Mouse (Mus musculus) heart, adult 2 months (tissue): ENCODE results near the gene Idh3g. TPM values are rescaled to one million over a fixed set of nuclear protein-coding genes. Genes with fewer than 3 reads are reported as not detected.

Experiments used
- DNase-seq, 2 experiments: peaks; one replicate each; pipeline ENCODE4 v3.0.0; 2021
- H3K27ac ChIP-seq: fragments of 200-600 bp; 2 replicates; pipeline ENCODE4 v1.8.1; 2022
- H3K27me3 ChIP-seq: fragments of 200-500 bp; 2 replicates; pipeline ENCODE4 v1.6.1; 2012; ENCODE audit warnings: mild to moderate bottlenecking, low read length, inconsistent platforms, mixed read lengths; ENCODE audit not compliant: control insufficient read depth, insufficient read depth
- H3K36me3 ChIP-seq: fragments of 200-500 bp; 2 replicates; pipeline ENCODE4 v1.6.1; 2012; ENCODE audit warnings: low read length, inconsistent platforms; ENCODE audit not compliant: control insufficient read depth, insufficient read depth
- H3K4me1 ChIP-seq: fragments of 200-500 bp; 2 replicates; pipeline ENCODE4 v1.6.1; 2011; ENCODE audit warnings: low read length; ENCODE audit not compliant: control insufficient read depth, insufficient read depth
- H3K4me3 ChIP-seq: fragments of 200-600 bp; 2 replicates; pipeline ENCODE4 v1.8.1; 2022
- H3K79me2 ChIP-seq: fragments of 200-500 bp; replicated peaks from 2 replicates; pipeline ENCODE4 v1.6.1; 2012; ENCODE audit warnings: mild to moderate bottlenecking, inconsistent platforms, low read length, moderate library complexity, mixed read lengths; ENCODE audit not compliant: control insufficient read depth, insufficient read depth
- H3K9ac ChIP-seq: fragments of 200-500 bp; 2 replicates; pipeline ENCODE4 v1.6.1; 2012; ENCODE audit warnings: low read depth, mild to moderate bottlenecking, control low read depth, inconsistent platforms, low read length, mixed read lengths
- CTCF ChIP-seq: fragments of 200-600 bp; IDR thresholded peaks from 2 replicates; pipeline ENCODE4 v1.8.1; 2022; ENCODE audit warnings: antibody characterized with exemption, mild to moderate bottlenecking, moderate library complexity
- EP300 ChIP-seq: fragments of 200-500 bp; IDR thresholded peaks from 2 replicates; pipeline ENCODE4 v1.6.1; 2011; ENCODE audit warnings: low read depth, low read length, control low read depth; ENCODE audit not compliant: insufficient read depth
- POLR2A ChIP-seq: fragments of 200-500 bp; IDR thresholded peaks from 2 replicates; pipeline ENCODE4 v1.6.1; 2011; ENCODE audit warnings: mild to moderate bottlenecking, low read depth, low read length, control low read depth; ENCODE audit not compliant: insufficient read depth
- WGBS: fragments of 180-500 bp; shearing (Covaris S2); methylation state at CpG from one replicate; pipeline ENCODE4 v1.1.7; 2018; 5-methylcytosine and 5-hydroxymethylcytosine counted together
- intact Hi-C: fragments of 180-260 bp; cut with DNase I; formaldehyde crosslinking; loops from one replicate; pipeline ENCODE4 v1.15.1; 2025
- long read RNA-seq: library from polyadenylated mRNA; stranded (forward); transcript quantifications from one replicate; pipeline ENCODE4 v2.0.0, GENCODE M21; 2021
- polyA plus RNA-seq: library from polyadenylated mRNA; depleted of rRNA; stranded (reverse); fragments of >200 nt; gene quantifications from 2 replicates; pipeline ENCODE4 v1.2.3, GENCODE M21; 2012; rRNA removed
- total RNA-seq, 2 experiments: library from RNA; stranded (reverse); gene quantifications; 2 replicates each; pipeline ENCODE4 v1.2.3; 2021

The Idh3g gene
- total RNA-seq (100 to 1,000 TPM; 573 to 710 TPM), polyA plus RNA-seq (1,208 and 1,962 TPM in 2 replicates)
- long read RNA-seq, partial matches to known transcripts = 13 of 381 reads
- long read RNA-seq, other reads (novel, unspliced or antisense) = 368 of 381 reads

DNA sequence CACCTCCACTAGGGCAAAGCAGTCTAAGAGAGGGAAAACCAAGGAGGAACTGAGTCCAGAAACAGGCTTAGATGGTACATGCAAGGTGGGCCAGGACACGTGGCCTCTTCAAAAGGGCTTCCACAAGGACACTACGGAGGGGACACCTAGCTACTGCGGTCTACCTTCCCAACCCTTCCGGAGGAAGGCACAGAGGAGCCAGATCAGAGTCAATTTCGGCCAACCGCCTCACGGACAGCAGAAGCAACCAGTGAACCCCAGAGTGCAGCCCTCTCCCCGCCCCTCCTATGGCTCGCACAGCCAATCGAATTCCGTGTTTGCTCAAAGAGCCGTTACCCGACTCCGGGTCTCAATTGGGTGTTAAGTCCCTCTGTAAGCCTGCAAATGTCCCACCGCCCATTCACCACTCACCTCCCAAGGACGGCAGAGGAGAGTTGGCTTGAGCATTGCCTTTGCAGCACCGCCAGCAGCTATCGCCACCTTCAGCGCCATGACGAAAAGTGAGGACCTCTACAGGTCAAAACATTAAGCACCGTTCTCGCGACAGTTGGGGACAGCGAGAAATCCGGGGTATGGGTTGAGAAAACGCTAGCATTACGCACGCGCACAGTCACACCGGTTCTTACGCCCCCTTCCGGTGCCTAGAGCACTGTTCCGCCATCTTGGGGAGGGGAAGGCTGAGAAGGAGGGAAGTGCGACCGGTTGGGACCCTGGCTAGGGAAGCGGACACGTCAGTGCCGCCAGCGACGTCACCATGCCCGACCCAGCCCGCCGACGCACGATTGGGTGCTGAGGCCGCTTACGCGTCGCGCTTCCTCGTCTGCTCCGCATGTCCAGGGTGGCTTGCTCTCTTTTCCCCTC, at the start of gene Idh3g, which contains the start of gene Ssr4:
TSS of gene Idh3g (minus strand) at position 534 of the 861 bp plus-strand sequence.
TSS of gene Ssr4 (plus strand) at position 665 of the 861 bp plus-strand sequence.
- peak within 1 kb of the TSS; percentile 62 for H3K4me3 ChIP-seq
- no peaks in the 10 kb centered on the region for H3K79me2 ChIP-seq
- DNase-seq = peak; percentile 92 to 95
- WGBS = 18% methylated on average over 52 of the region's 52 CpGs
- peaks cover 4% of the 10 kb centered on the region; the same call in 1 of the 2 replicates for H3K4me1 ChIP-seq
- H3K36me3 ChIP-seq = peaks cover 1% of the 10 kb centered on the region
- peak within 1 kb of the TSS; percentile 81 for H3K9ac ChIP-seq
- H3K27ac ChIP-seq = peak within 1 kb of the TSS; percentile 97
- no peak for TF ChIP-seq POLR2A
- peak; percentile 63 for TF ChIP-seq CTCF
- no peak for TF ChIP-seq EP300
- no peaks in the 10 kb centered on the region for H3K27me3 ChIP-seq
- intact Hi-C loops = loop anchor here (2.0 to 5.0 kb wide), 3 partner anchors 70 to 181 kb away; partner anchors contain the start of genes Abcd1, Bcap31, Hcfc1 and Slc6a8

DNA sequence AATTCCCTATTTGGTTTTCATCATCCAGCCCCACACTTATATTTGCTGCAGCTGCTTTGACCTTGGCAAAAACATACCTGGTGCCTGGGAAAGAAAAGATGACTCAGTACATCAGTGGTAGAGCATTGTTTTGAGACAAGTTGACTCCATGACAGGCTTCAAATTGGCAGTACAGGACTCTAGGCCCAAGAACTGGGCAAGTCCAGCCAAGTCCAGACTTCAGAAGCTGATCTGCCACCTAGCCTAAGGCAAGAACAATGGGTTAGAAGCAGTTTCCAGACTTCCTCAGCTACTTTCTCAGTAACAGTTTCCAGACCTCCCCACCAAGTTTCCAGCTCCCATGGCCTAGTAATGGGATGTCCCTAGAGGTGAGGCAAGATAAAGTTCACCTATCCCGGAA, 49.0 kb upstream of the Idh3g start:
- H3K4me3 ChIP-seq = no peak overlapping the region
- WGBS = 86% methylated on average over 1 of the region's 1 CpGs
- intact Hi-C loops = no loop called here
- H3K4me1 ChIP-seq = no peaks in the 10 kb centered on the region
- H3K36me3 ChIP-seq = no peaks in the 10 kb centered on the region
- TF ChIP-seq EP300 (no peak), CTCF (no peak), POLR2A (no peak)
- H3K27ac ChIP-seq = no peak overlapping the region
- no peaks in the 10 kb centered on the region for H3K79me2 ChIP-seq
- no peak overlapping the region for H3K9ac ChIP-seq
- DNase-seq = no peak
- H3K27me3 ChIP-seq = no peaks in the 10 kb centered on the region

DNA sequence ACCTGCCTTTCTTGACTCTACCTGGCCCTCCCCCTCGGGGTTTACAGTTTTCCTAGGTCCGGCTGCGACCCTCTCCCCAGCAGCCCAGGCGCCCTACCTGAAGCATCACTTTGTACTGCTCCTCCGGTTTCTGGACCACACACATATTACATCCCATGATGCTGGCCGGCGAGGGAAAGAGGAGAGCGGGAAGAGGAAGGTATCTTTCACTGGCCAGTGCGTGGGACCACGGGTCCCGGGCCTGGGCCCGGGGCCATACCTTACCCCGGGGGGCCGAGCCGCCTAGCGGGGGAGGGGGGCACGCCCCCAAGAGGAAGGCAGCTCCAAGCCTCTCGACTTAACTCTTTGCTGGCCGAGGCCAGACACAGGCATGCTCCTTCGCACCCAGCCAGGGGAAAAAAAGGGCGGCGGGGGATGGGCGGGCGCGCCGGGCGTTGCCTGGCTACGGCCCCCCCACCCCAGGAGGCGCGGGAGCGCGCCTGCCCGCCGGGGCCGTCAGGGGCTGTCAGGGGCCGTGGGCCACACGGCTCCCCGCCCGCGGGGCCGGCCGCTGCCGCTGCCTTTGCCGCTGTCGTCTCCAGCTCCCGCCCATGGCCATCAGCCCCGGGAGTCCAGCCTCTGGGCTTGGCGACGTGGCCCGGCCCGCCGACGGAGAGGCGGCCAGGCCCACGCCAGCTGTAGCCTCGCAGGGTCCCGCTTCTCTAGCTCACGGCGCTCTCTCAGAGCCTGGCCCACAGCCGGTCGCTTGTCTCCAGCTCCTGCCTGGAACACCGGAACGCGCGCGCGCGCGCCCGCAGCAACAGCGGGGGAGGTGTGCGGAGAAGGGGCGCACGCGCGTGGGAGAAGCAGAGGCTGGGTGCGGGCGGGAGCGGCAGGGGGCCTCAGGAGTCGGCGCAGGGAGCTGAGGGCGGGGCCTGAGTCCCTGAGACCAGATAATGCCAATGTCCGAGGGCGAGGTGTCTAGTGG, 37.8 kb upstream of the Idh3g start, which contains the start of gene Pdzd4:
TSS of gene Pdzd4 (minus strand) at position 785 of the 967 bp plus-strand sequence.
- intact Hi-C loops = no loop called here
- TF ChIP-seq CTCF (no peak), EP300 (no peak), POLR2A (0 out of 2 replicates have a peak, but pooled peaks have one; percentile 12)
- H3K9ac ChIP-seq = peak within 1 kb of the TSS; percentile 86
- peak; percentile 48 to 63 for DNase-seq
- no peaks in the 10 kb centered on the region for H3K4me1 ChIP-seq
- H3K36me3 ChIP-seq = no peaks in the 10 kb centered on the region
- no peak within 1 kb of the TSS for H3K27ac ChIP-seq
- WGBS = 17% methylated on average over 79 of the region's 84 CpGs
- H3K79me2 ChIP-seq = no peaks in the 10 kb centered on the region
- no peaks in the 10 kb centered on the region for H3K27me3 ChIP-seq
- H3K4me3 ChIP-seq = peak within 1 kb of the TSS; percentile 47

DNA sequence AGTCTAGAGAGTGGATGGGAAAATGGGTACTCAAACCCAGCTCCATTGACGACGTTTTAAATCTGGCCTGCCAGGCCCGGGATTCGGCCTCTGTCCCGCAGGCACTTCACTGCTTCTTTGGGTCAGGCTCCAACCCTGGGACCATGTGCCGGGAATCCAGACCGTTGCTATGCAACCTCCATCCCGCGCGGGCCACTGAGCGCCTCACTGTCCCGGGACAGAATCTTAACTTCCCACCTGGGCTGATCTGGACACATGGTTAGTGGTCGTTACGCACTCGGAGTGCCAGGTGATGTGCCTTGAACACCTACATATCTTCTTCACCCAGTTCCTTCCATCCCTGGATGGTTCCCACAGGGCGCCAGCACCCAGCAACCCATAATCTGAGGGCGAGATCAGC, 37.0 kb upstream of the Idh3g start:
- intact Hi-C loops = no loop called here
- Histone ChIP-seq H3K4me3 (no peak overlapping the region), H3K79me2 (no peaks in the 10 kb centered on the region), H3K36me3 (no peaks in the 10 kb centered on the region), H3K4me1 (no peaks in the 10 kb centered on the region), H3K27ac (no peak overlapping the region), H3K27me3 (no peaks in the 10 kb centered on the region), H3K9ac (no peak overlapping the region)
- TF ChIP-seq CTCF (no peak), EP300 (no peak), POLR2A (no peak)
- WGBS = 24% methylated on average over 17 of the region's 17 CpGs
- DNase-seq = peak in 1 of 2 experiments; percentile 21

DNA sequence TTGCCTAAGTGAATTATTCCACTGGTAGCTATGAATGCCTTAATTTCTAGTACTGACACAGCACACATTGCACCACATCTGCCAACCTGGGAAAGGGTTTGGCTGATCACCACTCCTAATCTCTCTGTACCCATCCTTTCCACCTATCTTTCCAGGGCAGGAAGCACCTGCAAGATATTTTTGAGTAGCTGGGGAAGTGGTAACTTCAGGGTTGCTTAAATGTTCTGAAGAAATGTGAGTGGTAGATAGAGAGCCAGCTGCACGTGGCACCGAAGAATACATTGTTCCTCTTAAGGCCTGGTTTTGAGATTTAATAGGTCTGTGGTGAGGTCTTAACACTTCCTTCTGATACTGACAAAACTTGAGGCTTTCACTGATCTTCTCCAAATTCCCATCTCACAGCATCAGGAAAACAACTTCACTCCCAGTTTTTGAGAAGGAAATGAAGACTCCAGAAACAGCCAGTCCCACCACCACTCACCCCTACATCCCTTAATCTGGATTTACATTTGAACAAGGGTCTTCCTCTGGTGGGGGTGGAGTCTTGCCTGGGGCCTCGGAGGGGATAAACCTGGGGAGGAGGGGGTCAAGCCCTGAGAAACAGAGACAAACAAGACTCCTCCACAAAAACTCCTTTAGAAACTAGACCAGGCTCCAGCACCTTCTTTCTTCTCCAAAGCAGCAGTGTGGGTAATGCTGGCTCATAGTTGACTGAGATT, 30.1 kb upstream of the Idh3g start:
- no peaks in the 10 kb centered on the region for H3K27me3 ChIP-seq

More for the DNA sequence above, 30.1 kb upstream of the Idh3g start:
- Histone ChIP-seq H3K36me3 (no peaks in the 10 kb centered on the region), H3K9ac (no peak overlapping the region), H3K4me1 (no peaks in the 10 kb centered on the region), H3K4me3 (no peak overlapping the region), H3K79me2 (no peaks in the 10 kb centered on the region), H3K27ac (no peak overlapping the region)
- intact Hi-C loops = no loop called here
- no peak for TF ChIP-seq POLR2A
- TF ChIP-seq EP300 = no peak
- TF ChIP-seq CTCF = no peak
- DNase-seq = no peak
- WGBS = 46% methylated on average over 3 of the region's 3 CpGs
